Mouse (Mus musculus) embryonic fibroblast, embryonic 13.5 days (primary cell): Measurements from ENCODE around the gene BC100530.

Experiments used
- CTCF ChIP-seq: IDR thresholded peaks from 2 replicates; pipeline ENCODE4 v1.5.1; 2011; ENCODE audit warnings: mild to moderate bottlenecking, control low read depth, low read length, moderate library complexity, borderline replicate concordance; ENCODE audit not compliant: insufficient read depth
- POLR2A ChIP-seq: IDR thresholded peaks from 2 replicates; pipeline ENCODE4 v1.6.1; 2011; ENCODE audit warnings: low read depth, mild to moderate bottlenecking, control low read depth, low read length, moderate library complexity

DNA sequence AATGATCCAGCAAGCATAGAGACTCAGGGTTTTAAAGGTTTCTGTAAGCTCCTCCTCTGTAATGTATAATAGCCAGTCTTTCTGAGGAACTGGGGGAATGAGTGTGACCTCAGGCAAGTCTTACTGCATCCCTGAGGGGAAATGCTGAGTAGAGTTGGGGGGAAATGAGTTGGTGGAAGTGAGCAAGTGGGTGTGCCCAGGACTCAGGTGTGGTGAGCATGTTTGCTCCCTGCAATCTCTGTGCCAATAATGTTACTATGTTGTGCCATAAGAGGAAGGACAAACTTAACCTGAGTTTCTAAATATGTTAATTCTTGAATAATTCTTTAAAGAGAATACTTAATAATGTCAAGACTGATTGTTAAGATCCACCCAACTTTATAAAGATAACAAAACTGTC lies 40.8 kb upstream of the BC100530 start, which contains the start of gene Stfa2:
- no peak for TF ChIP-seq CTCF
- TF ChIP-seq POLR2A, result no peak
